Mouse (Mus musculus) CD4-positive, CD25-positive, alpha-beta regulatory T cell, adult 2 months (primary cell): ENCODE measurements around the gene Sbk2.

Experiments
- DNase-seq: peaks from one replicate; pipeline ENCODE4 v3.0.0-alpha.2; 2012; ENCODE audit warnings: low read depth, low spot score

Gene Sbk2

DNA sequence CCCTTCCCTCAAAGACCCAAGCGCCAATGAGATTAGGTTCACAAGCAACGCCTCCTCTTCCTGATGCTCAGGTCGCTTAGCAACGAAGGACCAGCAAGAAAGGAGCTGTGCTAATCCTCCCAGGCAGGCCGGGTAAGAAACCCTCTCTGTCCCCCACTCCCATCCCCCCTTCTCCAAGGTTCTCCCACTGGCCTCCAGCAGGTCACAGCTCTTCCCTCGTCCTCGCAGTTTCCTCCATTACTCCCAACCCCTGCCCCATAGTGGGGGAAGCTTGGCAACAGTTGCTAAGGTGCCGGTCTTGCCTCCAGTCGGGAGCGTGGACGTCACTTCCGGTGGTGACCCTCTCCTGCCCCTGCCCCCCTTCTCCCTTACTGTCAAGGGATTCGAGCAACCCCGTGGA, 41.7 kb downstream of the Sbk2 start:
- DNase-seq, result peak; percentile 73

DNA sequence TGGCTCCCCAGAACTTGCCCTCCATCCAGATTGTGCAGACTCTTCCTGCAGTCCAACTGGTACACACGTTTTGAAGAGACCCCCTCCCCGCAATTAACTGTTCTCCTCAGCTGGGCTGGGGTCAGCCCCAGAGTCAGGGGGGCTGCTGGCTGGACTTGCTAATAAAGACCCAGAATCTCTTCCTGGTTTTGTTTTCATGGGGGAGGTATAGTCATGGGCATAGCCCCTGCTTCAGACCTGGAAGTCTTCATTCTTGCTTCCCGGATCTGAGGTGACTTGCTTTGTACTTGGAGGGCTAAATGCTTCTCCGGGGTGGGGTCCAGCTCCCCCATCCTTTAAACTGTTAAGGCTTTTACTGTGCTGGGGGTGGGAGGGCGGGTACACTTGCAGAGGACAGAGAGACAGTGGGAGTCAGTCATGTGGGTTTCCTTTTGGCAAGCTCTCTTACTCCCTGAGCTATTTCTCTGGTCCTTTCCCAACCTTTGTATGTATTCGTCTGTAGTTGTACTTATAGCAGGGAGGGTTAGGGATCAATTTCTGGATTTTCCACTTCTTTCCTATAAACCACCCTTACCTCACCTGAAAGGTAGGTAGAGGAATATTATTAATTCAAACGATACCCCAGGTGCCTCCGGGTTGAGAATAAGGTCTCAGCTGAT, 42.3 kb downstream of the Sbk2 start, which contains the start of gene Nat14:
Gene Nat14 (plus strand): TSS at position 205 of the 659 bp plus-strand sequence.
- no peak for DNase-seq

DNA sequence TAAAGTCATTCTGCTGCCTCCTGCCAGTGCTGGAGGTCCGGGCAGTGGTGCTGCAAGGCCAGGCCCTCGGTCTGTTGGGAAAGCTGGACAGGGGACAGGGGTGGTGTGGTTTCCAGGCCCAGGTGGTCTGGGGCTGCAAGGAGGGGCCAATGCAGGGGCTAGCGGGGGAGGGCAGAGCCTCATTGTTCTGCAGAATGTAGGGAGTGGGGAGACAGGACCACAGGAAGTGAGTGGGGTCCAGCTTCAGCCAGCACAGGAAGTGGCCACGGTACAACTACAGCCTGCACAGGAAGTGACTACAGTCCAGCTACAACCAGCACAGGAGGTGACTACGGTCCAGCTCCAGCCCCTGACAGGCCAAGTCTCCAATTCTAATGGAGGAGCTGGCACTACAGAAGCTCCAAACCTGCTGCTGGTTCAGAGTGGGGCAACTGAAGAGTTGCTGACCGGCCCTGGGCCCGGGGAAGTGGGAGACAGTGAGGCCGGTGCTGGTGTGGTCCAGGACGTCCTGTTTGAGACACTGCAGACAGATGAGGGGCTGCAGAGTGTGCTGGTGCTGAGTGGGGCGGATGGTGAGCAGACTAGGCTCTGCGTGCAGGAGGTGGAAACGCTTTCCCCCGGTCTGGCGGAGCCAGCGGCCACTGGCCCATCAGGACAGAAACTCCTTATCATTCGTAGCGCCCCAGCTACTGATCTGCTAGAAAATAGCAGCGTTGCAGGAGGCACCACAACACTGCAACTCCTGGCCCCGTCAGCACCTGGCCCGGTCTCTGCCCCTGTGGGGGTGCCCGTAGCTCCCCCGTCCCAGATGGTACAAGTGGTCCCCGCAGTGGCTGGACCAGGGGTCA, 43.0 kb downstream of the Sbk2 start:
- DNase-seq, result no peak

DNA sequence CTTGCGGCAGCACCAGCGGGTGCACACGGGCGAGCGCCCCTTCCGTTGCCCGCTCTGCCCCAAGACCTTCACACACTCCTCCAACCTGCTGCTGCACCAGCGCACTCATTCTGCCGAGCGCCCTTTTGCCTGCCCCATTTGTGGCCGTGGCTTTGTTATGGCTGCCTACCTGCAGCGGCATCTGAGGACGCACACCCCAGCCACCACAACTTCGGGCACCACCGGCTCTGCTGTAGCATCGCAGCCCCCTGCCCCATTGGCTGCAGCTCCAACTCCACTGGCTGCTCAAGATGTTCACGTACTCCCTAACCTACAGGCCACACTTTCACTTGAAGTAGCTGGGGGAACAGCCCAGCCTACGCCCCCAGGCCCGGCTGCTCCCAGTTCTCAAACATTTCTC, 43.7 kb downstream of the Sbk2 start:
- no peak for DNase-seq

- no peak for DNase-seq
These were observed 44.2 kb downstream of the Sbk2 start for GRCm38 (mm10) chr7:4919971-4920370.

DNA sequence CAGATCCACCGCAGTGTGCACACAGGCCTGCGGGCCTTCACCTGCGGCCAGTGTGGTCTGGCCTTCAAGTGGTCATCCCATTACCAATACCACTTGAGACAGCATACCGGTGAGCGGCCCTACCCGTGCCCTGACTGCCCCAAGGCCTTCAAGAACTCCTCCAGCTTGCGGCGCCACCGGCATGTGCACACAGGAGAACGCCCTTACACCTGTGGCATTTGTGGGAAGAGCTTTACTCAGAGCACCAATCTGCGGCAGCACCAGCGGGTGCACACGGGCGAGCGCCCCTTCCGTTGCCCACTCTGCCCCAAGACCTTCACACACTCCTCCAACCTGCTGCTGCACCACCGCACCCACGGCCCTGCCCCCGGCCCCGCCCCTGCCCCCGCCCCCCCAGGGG, 45.1 kb downstream of the Sbk2 start:
- no peak for DNase-seq

GRCm38 (mm10) chr7:4918681-4919080, 45.5 kb downstream of the Sbk2 start:
- no peak for DNase-seq

DNA sequence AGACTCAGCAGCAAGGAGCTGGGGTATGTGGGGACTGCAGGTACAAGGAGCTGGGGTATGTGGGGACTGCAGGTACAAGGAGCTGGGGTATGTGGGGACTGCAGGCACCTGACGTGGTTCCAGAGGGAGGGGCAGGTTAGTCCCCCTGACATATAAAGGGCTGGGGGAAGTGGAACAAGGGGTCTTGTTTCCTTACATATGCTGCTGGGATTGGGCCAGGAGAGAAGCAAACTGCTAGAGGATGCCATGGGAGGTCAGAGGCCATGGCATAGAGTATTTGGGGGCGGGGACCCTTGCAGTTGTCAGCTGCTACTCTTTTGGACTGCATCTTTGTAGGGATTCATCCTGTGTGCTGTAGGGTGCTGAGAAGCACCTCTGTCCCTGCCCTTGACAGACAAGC, 46.7 kb downstream of the Sbk2 start:
- no peak for DNase-seq

DNA sequence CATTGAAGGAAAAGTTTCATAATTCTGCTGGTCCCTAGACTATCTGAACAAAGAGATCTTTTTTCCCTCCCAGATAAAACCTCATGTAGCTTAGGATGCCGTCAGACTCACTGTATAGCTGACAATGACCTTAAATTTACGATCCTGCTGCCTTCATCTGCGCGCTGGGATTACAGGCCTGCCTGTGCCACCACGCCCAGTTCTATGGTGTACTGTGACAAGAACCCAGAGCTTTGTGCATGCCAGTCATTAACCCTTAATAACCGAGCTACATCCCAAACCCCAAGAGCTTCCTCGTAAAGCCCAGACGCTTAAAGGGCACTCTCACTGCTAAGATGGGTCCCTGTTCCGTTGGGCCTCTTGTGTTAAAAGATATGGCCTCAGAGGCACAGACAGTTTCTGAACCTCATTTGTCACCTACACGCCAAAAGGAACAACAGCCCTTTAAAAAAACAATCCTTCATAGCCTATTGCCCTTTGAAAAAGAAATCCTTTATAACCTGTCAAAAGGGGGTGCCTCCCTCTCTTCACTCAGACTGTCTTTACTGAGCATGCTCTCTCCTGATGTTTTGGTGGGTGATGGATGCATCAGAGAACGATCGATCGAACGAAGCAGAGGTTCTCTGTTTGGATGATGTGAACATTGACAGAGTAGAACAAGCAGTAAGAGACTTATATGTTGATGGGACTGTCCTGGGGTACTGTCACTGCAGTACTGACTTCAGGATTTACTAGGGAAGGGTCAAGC, 48.4 kb downstream of the Sbk2 start:
- no peak for DNase-seq

DNA sequence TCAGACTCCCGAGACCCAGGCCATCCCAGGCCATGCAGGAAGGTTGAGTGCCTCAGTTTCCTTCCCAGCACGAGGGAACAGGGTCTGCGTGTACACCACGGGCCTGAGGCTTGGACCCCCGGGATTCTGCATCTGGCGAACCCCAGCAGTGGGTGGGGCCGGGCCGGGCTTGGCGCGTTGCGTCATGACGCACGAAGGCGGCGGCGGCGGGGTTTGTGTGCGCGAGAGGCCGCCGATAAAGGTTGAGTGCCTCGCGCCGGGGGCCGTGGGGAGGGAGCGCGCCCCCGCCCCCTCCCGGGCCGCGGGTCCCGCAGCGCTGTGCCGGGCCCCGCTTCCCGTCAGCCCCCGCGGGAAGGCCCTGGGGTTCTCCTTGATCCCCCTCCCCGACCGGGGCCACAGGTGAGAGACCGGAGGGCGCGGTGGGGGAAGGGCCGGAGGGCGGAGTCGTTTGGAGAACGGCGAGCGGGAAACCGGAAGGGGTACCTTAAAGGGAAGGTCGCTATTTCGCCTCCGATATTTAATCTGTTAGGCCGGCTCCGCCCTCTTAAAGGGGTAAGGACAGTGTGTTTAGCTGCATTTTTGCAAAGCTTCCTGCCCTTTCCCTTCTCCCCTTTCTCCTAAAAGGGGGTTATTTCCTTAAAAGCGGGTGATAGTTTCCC, 49.1 kb downstream of the Sbk2 start, which contains the start of gene Zfp628:
Gene Zfp628 (plus strand): TSS at position 211 of the 659 bp plus-strand sequence.
- peak; percentile 95 for DNase-seq

DNA sequence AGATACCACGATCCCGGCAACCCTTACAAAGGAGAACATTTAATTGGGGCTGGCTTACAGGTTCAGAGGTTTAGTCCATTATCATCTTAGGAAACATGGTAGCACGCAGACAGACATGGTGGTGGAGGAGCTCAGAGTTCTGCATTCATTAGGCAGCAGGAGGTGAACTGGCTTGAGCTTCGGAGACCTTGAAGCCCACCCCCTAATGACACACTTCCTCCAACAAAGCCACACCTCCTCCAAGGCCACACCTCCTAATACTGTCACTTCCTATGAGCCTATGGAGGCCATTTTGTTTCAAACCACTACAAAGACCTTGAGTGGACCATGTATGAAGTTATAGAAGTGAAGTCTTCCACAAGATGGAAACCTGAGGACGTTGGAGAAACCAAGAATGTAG, 52.0 kb downstream of the Sbk2 start:
- DNase-seq, result no peak

- peak; percentile 60 for DNase-seq
These were observed 52.6 kb downstream of the Sbk2 start for GRCm38 (mm10) chr7:4911561-4911960.

- no peak for DNase-seq
These were observed 57.7 kb downstream of the Sbk2 start, which contains the start of gene Gm36210 for GRCm38 (mm10) chr7:4906466-4906950. Gene Gm36210, minus strand, starts transcription at chr7:4906516.

GRCm38 (mm10) chr7:4902404-4902803, 61.8 kb downstream of the Sbk2 start:
- DNase-seq, result no peak

- DNase-seq, result peak; percentile 68
These were observed 63.0 kb downstream of the Sbk2 start for GRCm38 (mm10) chr7:4901171-4901570.

- DNase-seq, result no peak
These were observed 63.7 kb downstream of the Sbk2 start for GRCm38 (mm10) chr7:4900523-4900851.

DNA sequence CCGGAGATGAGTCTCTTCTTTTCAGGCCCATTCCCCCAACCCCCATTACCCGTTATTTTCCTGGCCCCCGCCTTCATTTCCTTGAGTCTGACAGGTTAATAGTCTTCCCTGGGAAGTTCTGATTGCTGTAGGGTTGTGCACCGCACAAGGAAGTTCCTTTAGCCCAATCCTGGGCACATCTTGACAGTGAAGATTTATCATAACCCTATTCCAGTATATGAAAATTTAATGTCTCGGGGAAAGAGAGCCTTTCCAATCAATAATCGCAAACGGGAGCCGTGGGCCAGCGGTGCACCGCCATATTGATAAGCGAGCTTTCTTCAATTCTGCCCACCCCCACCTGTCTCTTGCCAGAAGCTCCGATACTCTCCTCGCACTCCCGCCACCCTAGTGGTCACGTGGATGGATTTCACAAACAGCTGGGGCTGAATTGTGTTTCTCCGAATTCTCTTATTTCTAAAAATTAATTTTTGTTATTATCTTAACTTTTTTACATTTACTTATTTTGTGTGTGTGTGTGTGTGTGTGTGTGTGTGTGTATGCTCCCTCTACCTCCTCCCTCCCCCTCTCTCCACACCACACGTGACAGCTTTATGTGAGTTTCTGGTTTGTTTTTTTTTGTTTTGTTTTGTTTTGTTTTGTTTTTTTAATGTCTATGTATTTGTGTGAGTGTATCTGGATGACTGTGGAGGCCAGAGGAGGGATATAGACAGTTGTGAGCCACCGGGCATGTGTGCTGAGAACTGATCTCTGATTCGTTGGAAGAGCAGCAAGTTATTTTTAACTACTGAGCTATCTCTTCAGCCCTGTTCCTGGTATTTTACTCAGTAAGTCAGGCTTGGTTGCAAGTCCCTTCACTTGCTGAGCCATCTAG, 64.3 kb downstream of the Sbk2 start:
- peak; percentile 34 for DNase-seq

GRCm38 (mm10) chr7:4898851-4899648, 65.2 kb downstream of the Sbk2 start:
- no peak for DNase-seq

DNA sequence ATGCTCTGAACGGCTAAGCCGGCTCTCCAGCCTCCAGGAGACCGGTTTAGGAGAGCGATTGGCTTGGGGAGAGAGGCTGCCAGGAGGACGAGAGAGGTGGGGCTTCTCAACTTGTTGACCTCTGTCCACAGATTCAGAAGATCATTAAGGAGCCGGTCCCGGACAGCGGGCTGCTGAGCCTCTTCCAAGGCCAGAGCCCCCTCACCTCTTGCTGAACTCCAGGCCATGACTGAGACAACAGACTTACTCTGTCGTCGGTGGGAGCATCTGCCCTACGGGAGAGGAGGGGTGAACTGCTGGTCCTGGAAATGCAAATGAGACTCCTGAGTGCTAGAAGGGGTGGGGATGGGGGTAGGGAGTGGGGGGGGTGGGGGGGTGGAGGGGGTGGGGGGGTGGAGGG, 69.0 kb downstream of the Sbk2 start:
- DNase-seq, result no peak
